Mouse (Mus musculus) gastrocnemius, adult 18-20 months (tissue): ENCODE data around the gene Hist1h4c. TPM values are rescaled to one million over a fixed set of nuclear protein-coding genes. Genes with fewer than 3 reads are reported as not detected.
A peak's percentile ranks its signal among the peaks of the same experiment; 100 is the strongest.

ENCODE experiments used
- DNase-seq: peaks from one replicate; pipeline ENCODE4 v3.0.0; 2021; ENCODE audit warnings: low spot score
- long read RNA-seq, 2 experiments: library from polyadenylated mRNA; stranded (forward); transcript quantifications; one replicate each; pipeline ENCODE4 v2.0.0; 2021
- total RNA-seq, 2 experiments: library from RNA; stranded (reverse); gene quantifications; 2 replicates each; pipeline ENCODE4 v1.2.3; 2021

The Hist1h4c gene
- total RNA-seq = 10 to 100 TPM; 57.1 to 66.2 TPM
- long read RNA-seq, experiment 1 = 0 reads
- long read RNA-seq, experiment 2 = 0 reads

DNA sequence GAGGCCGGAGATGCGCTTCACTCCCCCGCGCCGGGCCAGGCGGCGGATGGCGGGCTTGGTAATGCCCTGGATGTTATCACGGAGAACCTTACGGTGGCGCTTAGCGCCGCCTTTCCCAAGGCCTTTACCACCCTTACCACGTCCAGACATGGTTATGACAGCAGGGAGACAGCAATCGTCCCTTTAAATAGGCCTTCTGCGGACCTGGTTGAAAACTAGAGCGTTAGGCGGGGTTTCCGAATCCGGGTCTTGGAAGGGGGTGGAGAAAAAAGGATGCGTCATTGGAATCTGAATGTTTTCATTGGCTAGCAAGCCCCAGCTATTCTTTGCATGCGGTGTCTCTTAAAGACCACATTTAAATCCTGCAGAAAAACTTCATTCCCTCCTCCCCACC, at the start of gene Hist1h4c:
Gene Hist1h4c (minus strand): TSS at position 155 of the 394 bp plus-strand sequence.
- peak; percentile 100 for DNase-seq

DNA sequence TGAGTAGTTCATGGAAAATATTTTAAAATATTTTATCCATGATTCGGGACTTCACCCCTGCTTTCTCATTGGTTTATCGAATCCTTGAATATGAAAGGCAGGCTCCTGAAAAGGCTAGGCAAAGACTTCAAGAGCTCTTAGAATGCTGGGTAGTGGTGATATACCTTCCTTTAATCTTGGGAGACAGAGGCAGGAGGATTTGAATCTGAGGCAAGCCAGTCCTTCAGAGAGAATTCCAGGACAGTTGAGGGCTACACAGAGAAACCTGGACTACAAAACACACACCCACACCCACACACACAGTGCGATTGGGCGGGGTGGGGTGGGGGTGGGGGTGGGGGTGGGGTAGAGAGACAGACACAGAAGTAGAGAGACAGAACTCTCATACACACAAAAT, 49.6 kb upstream of the Hist1h4c start:
- no peak for DNase-seq

DNA sequence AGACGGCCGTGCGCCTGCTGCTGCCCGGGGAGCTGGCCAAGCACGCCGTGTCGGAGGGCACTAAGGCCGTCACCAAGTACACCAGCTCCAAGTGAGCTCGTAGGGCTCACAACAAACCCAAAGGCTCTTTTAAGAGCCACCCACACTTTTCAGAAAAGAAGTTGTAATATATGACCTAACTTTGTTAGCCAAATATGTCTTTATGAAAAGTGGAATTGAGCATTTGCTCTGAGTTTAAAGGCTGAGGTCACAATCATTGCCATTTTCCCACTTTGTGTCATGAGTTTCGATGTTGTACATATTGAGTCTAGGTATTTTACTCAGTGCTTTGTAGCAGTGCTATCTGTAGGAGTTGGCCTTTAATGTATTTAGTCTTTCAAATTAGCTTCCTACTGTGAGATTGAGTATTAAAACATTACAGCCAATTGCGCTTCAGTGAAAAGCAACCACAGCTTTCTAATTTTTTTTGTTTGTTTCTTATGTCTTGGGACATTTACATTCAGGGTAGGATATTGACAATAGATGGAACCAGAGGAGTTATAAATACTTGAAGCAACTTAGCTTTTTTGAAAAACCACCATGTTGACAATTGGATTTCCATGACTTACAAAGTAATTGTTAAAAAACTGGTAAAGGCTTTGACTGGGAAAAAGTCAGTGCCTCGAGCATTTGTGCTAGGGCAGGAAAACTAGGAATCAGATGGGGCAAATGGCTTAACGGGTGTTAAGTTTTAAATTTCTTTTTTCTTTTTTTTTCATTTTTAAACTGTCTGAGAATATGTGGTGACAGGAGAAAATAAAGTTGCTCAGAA, 49.0 kb upstream of the Hist1h4c start:
- DNase-seq = no peak

DNA sequence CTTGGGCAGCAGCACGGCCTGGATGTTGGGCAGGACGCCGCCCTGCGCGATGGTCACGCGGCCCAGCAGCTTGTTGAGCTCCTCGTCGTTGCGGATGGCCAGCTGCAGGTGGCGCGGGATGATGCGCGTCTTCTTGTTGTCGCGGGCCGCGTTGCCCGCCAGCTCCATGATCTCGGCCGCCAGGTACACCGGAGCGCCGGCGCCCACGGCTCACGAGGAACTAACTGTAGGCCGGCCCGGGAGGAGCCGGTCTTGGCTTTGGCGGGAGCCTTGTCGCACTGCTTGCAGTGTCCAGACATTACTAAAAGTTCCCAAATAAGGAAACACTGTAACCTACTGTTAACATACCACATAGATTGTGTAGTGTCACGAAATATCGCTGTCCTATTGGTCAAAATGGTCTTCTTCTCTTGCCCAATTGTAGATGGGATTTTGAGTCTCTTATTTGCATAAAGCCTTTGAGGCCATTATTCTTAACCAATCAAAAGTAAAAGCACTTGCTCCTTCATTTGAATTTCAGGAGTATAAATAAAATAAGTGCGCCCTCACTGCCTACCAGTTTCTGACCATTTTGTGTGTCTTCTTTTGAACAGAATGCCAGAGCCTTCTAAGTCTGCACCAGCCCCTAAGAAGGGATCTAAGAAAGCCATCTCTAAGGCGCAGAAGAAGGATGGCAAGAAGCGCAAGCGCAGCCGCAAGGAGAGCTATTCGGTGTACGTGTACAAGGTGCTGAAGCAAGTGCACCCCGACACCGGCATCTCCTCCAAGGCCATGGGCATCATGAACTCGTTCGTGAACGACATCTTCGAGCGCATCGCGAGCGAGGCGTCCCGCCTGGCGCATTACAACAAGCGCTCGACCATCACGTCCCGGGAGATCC, 48.2 kb upstream of the Hist1h4c start, which contains the start of gene Hist1h2bb:
Gene Hist1h2bb (plus strand): TSS at position 534 of the 880 bp plus-strand sequence.
- DNase-seq = peak; percentile 43

DNA sequence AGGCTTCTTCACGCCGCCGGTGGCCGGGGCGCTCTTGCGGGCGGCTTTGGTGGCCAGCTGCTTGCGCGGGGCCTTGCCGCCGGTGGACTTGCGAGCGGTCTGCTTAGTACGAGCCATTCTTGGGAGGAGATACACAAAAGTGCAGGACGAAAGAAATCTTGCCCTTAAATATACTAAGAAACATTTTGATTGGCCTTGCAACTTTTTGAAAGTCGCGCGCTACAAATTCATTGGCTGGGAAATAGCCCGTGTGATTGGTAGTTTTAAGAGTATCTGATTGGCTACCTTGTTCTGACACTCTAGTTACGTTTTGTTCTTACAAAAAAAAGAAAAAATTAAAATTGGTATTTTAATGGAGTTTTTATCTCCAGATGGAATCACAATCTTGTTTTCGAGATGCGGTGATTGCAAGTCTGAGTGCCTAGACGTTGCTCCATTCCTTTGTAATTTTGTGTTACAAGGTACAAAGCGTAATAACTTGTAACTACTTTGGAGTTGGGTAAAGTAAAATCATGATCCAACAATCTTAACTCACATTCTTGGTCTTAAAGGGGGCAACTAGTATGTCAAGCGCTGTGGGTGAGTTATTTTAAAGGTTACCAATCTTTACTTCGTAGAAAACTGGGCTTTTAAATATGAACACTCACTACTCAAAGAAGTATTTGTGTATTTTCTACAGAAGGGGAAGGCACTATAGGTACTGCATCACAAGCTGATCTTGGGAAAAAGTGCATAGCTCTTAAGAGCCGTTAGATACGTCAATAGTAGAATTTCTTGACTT, 47.3 kb upstream of the Hist1h4c start, which contains the start of gene Hist1h3c:
Gene Hist1h3c (minus strand): TSS at position 222 of the 781 bp plus-strand sequence.
- DNase-seq = peak; percentile 80

DNA sequence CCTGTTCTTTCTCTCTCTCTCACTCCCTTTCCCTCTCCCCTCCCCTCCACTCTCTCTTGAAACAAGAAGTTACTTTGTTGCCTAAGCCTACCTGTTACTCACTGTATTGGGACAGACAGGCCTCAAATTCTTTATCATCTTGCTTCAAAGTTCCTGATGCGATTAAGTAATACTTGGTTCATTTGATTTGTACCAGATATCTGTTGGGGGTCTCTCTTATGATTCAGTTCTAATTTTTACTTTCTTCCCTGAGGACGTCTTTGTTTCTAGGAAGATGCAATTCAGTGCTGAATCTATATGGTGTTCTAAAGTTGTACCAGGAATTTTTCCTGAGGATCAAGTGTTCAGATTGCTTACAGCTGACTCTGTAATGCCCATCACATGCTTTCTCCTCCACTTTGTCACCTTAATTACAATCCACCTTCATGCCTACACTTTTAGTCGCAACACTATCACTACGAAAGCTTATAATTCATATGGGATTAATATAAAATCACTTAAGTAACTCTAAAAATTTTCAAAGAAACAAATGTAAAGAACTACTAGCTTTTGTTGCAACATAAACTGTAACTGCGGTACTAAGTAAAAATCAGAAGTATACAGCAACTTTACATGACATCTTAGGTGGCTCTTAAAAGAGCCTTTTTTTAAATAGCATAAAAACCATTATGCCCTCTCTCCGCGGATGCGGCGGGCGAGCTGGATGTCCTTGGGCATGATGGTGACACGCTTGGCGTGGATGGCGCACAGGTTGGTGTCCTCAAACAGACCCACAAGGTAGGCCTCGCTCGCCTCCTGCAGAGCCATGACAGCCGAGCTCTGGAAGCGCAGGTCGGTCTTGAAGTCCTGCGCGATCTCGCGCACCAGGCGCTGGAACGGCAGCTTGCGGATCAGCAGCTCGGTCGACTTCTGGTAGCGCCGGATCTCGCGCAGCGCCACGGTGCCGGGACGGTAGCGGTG, 46.4 kb upstream of the Hist1h4c start:
- DNase-seq = no peak

DNA sequence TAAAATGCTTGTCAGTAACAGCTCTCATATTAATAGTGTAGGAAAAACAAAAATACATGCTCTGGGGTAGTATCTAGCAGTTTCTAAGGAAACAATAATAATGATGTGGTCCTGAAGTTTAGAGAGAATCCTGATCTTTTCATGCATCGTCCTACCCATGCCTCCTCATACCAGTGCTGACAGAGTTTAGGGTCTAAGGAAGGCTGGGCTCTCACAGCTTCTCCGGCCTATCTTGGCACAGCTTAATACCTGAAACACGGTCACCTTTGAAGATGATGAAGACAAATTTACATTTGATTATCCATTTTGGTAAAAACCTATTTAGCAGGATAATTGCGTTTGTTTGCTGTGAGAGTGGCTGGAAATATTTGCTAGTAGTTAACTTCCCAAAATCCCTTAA, 45.7 kb upstream of the Hist1h4c start:
- DNase-seq = no peak

DNA sequence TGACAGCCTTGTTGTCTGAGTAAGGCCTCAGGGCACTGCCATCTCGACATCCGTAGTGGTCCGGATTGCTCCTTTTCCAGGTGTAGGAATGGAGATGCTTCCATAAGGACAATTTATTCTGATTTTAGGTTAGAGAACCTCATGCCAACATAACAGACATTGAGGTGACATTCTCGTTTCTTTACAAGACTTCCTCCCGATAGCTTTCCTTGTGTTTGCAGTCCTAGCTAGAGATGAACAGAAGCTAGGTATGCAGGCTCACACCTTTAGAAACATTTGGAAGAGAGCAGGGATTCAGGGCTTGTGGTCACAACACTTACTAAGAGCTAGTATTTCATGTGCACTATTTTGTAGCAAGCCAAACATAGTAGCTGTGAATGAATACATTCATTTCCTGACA, 45.0 kb upstream of the Hist1h4c start:
- no peak for DNase-seq

DNA sequence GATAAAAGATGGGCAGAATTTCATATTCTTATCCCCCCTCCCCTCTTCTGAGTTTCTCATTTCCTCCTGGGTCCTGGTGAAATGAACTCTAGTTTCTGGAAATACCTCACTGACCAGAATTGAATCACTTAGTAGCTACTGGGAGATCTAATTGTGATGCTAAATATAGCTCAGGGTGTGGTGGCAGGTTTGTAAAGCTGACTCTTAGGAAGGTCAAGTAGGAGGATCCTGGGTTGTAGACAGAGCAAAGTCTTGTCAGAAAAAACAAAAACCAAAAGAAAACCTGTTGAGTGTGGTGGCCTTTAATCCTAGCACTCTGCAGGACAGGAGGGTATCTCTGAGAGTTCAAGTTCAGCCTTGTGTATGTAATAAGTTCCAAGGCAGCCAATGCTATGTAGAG, 43.8 kb upstream of the Hist1h4c start:
- no peak for DNase-seq

DNA sequence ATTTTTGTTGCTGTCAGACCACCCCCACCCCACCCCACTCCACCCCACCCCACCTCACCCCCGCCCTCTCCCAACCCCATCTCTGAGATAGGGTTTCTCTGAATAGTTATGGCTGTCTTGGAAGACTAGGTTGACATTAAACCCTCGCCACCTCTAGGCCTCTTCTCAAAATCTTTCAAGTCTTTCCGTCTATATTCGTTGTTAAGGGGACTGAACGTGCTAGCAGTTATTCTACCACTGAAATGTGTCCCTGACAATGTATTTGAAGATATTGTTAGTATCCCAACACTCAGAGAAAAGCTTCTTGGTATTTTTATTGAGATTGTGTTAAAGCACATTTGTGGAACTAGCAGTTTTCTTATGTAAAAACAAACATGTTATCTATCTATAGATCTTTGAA, 42.7 kb upstream of the Hist1h4c start:
- DNase-seq = no peak

DNA sequence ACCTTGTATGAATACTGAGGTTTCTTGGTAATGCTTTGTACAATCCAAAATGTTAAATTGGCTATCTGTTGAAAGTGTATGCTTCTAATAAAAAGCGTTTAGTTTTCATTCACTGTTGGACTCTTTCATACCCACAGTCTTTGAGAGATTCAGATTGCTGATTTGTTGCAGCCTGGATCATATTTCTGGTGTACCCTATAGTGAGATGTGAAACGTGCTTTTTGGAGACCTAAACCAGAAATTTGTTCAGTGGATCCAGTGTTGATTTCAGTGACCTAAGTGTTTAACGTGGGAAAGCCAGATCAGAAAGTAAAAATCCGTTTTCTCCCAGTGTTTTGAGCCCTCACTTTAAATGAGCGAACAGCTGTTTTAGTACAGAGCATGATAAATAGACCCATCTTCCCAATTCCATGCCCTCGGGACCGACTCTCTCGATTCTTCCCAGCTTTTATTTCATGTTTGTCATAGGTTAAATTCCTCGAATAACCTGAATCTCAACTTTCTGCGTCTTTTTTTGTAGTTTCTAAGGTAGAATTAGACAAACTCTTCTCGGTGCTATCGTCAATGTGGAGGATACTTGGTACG, 42.1 kb upstream of the Hist1h4c start:
- no peak for DNase-seq

DNA sequence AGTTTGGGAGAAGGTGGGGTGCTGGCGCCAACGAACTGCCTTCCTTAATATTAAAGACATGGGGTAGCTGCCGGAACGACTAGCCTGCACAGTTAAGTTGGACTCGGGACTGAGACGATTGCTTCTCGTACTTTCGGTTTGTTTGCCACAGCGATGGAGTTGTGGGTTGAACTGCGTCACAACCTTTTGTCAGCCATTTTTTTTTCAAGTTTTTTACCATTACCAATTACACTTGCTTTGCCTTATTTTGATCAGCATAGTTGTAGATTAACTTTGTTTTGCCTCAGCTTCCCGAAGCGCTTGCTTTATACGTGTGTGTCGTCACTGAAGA, 41.6 kb upstream of the Hist1h4c start:
- no peak for DNase-seq

DNA sequence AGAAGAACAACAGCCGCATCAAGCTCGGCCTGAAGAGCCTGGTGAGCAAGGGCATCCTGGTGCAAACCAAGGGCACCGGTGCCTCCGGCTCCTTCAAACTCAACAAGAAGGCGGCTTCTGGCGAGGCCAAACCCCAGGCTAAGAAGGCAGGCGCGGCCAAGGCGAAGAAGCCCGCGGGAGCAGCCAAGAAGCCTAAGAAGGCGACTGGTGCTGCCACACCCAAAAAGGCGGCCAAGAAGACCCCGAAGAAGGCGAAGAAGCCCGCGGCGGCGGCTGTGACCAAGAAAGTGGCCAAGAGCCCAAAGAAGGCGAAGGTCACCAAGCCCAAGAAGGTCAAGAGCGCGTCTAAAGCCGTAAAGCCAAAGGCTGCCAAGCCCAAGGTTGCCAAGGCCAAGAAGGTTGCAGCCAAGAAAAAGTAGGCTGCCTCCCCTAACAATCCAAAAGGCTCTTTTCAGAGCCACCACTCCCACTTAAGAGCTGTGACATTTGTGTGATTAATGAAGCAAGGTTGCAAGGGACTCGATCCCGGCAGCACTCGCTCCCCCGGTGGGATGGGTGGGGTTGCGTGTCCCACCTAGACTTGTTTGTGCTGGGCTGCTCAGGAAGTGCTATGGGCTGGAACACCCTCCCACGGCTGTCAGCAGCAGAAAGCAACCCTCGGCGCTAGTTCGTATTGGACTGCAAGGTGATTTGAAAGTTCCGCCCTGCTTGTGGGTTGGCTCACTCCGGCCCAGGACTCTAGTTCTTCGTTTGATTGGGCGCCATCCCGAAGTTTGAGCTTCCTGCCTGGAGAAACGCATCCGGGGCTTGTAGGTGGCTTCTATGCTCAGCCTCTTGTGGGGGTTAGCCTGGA, 41.0 kb upstream of the Hist1h4c start:
- DNase-seq = peak; percentile 96

DNA sequence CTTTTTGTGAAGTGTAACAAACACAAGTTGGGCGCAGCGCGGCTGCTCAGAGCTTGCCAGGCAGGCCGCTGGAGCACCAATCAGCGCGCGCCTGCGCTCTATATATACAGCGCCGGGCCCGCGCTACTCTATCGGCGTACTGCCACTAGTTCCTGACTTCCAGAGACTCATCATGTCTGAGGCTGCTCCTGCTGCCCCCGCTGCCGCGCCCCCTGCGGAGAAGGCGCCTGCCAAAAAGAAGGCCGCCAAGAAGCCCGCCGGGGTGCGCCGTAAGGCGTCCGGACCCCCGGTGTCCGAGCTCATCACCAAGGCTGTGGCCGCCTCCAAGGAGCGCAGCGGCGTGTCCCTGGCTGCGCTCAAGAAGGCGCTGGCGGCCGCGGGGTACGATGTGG, 40.4 kb upstream of the Hist1h4c start, which contains the start of gene Hist1h1c:
Gene Hist1h1c (plus strand): TSS at position 132 of the 392 bp plus-strand sequence.
- DNase-seq = peak; percentile 82

DNA sequence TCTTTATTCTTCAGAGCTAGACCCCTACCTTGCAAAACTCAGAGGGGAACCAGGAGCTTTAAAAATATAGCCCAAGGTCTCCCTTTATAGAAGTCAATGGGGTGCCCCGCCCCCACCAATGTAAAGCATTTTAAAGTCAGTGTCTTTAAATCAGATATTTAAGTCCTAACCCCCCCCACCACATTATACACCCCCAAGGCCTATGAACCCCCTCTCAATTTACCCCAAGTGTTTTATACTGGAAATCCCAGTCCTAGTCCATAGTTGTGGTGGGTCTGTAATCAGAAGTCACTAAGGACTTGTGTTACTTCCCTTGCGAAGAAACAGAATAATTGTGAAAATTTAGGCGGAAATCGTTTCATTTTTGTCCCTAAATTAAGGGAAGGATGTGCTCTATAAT, 39.8 kb upstream of the Hist1h4c start:
- DNase-seq = no peak

DNA sequence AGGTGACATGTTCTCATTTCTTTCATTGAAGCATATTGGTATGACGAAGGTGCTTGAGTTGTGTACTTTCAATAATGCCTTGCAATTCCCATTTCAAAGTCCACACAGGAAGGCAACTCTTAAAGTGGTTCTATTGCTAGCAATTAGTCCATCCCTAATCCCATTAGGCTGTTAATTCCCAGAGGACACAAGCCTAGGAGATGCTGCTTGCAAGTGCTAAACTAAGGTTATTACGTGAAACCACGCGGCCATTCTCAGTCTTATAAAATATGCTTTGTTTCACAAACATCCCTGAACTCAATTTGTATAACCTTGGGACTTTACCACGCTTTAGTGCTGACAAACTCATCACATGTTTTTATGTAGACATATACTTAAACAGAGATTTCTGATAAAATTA, 38.8 kb upstream of the Hist1h4c start:
- no peak for DNase-seq

DNA sequence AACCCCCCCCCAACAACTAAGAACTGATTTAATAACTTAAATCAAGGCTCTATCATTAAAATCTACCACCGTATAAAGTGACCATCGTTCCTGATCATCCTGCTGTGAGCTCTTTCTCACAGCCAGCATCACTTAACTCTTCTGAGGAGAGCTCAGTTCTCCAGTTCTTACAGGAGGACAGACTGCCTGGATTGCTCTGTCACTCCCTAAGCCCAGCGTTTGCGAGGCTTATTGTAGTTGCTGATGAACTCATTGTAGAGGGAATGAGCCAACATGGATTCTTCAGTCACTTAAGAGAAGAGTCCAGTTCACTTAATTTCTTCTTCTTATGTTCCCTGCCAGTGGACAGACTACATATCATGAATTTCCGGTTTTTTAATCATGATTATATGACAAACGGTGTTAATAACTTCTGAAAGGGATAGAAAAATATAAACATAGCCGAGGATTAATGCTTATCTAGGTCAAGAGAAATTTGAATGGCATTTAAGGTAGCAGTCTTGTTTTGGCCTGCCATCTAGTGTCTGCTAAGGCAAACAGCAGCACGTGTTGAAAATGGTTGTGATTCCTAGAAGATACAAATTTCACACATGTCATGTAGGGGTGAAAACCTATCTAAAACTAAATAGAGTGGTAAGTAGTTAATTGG, 34.0 kb upstream of the Hist1h4c start:
- DNase-seq = peak; percentile 37

DNA sequence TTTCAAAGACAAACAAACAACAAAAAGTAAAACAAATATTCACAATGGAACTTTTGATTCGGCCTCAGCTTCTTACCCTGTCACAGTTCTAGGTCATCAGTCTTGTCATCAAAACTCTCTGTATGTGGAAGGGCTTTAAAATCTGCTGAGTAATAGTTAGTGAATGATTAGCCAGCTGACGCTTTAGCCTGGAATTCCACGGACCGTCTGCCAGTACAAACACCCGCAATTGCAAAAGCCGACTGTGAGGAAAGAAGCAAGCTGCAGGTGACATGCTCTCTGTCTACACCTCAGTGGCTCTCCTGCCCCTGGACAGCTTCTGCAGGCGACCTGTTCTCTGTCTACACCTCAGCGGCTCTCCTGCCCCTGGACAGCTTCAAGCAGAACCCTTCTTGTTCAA, 32.2 kb upstream of the Hist1h4c start:
- DNase-seq = peak; percentile 24

DNA sequence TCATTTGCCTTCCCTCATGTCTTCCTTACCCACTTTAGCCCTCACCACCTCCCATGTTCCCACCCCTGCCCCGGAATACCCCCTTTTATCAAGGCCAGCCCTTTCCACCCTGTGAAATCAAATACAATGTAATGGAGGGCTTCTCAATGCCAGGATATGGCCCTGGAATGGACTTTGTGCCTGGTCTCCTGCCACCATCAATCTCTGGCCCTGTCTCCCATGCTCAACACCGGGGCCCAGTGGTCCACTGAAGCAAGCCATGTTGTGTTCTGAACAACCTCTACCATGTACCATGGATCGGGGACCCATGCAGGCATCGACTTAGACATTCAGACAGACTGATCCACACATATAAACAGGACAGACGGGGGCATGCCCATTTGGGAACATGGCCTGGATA, 31.5 kb upstream of the Hist1h4c start:
- DNase-seq = no peak
